Mouse (Mus musculus): ENCODE data around the gene Nqo2.
A peak's percentile ranks its signal among the peaks of the same experiment; 100 is the strongest.

The Nqo2 gene

GRCm38 (mm10) chr13:33995197-33995596 lies 30.7 kb downstream of the Nqo2 start:
- DNase-seq (ENCODE audit: low spot score in 2 of 2) = peak; percentile 68 to 79

- peak; percentile 93 to 94 for DNase-seq (ENCODE audit: low spot score in 2 of 2)
These were observed 37.8 kb downstream of the Nqo2 start, which contains the start of the genes Ripk1 and Serpinb6a for GRCm38 (mm10) chr13:34002058-34003006. TSS of gene Ripk1 (plus strand) at chr13:34002363. TSS of gene Serpinb6a (minus strand) at chr13:34002794.

GRCm38 (mm10) chr13:34003058-34003457 lies 38.6 kb downstream of the Nqo2 start:
- no peak for DNase-seq (ENCODE audit: low spot score in 2 of 2)

- DNase-seq (ENCODE audit: low spot score in 2 of 2) = no peak
These were observed 42.7 kb downstream of the Nqo2 start for GRCm38 (mm10) chr13:34007234-34007633.

- DNase-seq (ENCODE audit: low spot score in 2 of 2) = no peak
These were observed 52.6 kb downstream of the Nqo2 start for GRCm38 (mm10) chr13:34016927-34017569.

- no peak for DNase-seq (ENCODE audit: low spot score in 2 of 2)
These were observed 54.0 kb downstream of the Nqo2 start for GRCm38 (mm10) chr13:34018521-34018920.

GRCm38 (mm10) chr13:34021998-34022397 lies 57.5 kb downstream of the Nqo2 start:
- no peak for DNase-seq (ENCODE audit: low spot score in 2 of 2)

- no peak for DNase-seq (ENCODE audit: low spot score in 2 of 2)
These were observed 67.6 kb downstream of the Nqo2 start for GRCm38 (mm10) chr13:34032041-34032440.

GRCm38 (mm10) chr13:34035424-34035823 lies 70.9 kb downstream of the Nqo2 start:
- DNase-seq (ENCODE audit: low spot score in 2 of 2) = no peak

- DNase-seq (ENCODE audit: low spot score in 2 of 2) = no peak
These were observed 72.2 kb downstream of the Nqo2 start for GRCm38 (mm10) chr13:34036726-34037125.

GRCm38 (mm10) chr13:34037172-34038055 lies 72.9 kb downstream of the Nqo2 start, which contains the start of gene Bphl:
TSS of gene Bphl (plus strand) at chr13:34037597.
- peak; percentile 96 for DNase-seq (ENCODE audit: low spot score in 2 of 2)

- no peak for DNase-seq (ENCODE audit: low spot score in 2 of 2)
These were observed 73.6 kb downstream of the Nqo2 start for GRCm38 (mm10) chr13:34038056-34038432.
